Mouse (Mus musculus) gastrocnemius, postnatal 4 days (tissue): ENCODE data around the gene Glmp. TPM values are rescaled to one million over a fixed set of nuclear protein-coding genes. Genes with fewer than 3 reads are reported as not detected.
"Not testable (repeated sequence)": the region's sequence is repeated elsewhere in the genome, so short reads cannot be mapped to it uniquely, and the experiment has no call there.

Experiments
- DNase-seq, 2 experiments: peaks; one replicate each; pipeline ENCODE4 v3.0.0; 2021 to 2022; ENCODE audit warnings: low spot score in 2 of 2, mixed read lengths in 2 of 2
- total RNA-seq, 2 experiments: library from RNA; stranded (reverse); gene quantifications; 2 replicates each; pipeline ENCODE4 v1.2.3; 2021

Gene Glmp
- total RNA-seq, 2 experiments from 2014 or later = 64.8 to 76.3 TPM

GRCm38 (mm10) chr3:88375750-88376626 is 51.2 kb downstream of the Glmp start:
- DNase-seq = not testable (repeated sequence)

- not testable (repeated sequence) for DNase-seq
These were observed 51.8 kb downstream of the Glmp start for GRCm38 (mm10) chr3:88376644-88377043.

GRCm38 (mm10) chr3:88378599-88378998 is 53.8 kb downstream of the Glmp start, which contains the start of gene Bglap2:
Bglap2 (minus strand) TSS chr3:88378699.
- not testable (repeated sequence) for DNase-seq

Other genes starting within 250 kb of the Glmp start
- gene Ttc24, start 246.7 kb upstream of the Glmp start, total RNA-seq = not detected
- 10 to 100 TPM; 14.8 to 16.8 TPM for gene Iqgap3, start 243.1 kb upstream of the Glmp start, total RNA-seq
- gene Mef2d, start 182.7 kb upstream of the Glmp start, total RNA-seq = 100 to 1,000 TPM; 160 to 174 TPM
- under 1 TPM in 1 of 2 experiments, not detected in 1; 0.16 TPM for gene Rhbg, start 70.3 kb upstream of the Glmp start, total RNA-seq
- under 1 TPM; 0.26 to 0.59 TPM for gene Gm38392, start 37.8 kb upstream of the Glmp start, total RNA-seq
- 10 to 100 TPM; 10.9 to 12.5 TPM for gene Tsacc, start 28.0 kb upstream of the Glmp start, total RNA-seq
- 100 to 1,000 TPM; 231 to 248 TPM for gene Cct3, start 27.9 kb upstream of the Glmp start, total RNA-seq
- gene Tmem79, start 11.1 kb downstream of the Glmp start, total RNA-seq = 1 to 10 TPM; 2.2 to 2.3 TPM
- gene Smg5, start 11.2 kb downstream of the Glmp start, total RNA-seq = 10 to 100 TPM; 46.1 to 46.4 TPM
- gene Paqr6, start 39.6 kb downstream of the Glmp start, total RNA-seq = 1 to 10 TPM; 1.6 to 1.8 TPM
- gene Bglap3, start 47.7 kb downstream of the Glmp start, total RNA-seq = under 1 TPM in 1 of 2 experiments, not detected in 1; 0.27 TPM
- not detected for gene Bglap2, start 53.7 kb downstream of the Glmp start, total RNA-seq
- 1 to 10 TPM in 1 of 2 experiments, not detected in 1; 1.4 TPM for gene Bglap, start 59.4 kb downstream of the Glmp start, total RNA-seq
- gene Pmf1, start 85.3 kb downstream of the Glmp start, total RNA-seq = 10 to 100 TPM; 52.2 to 59.1 TPM
- gene Slc25a44, start 100.1 kb downstream of the Glmp start, total RNA-seq = 10 to 100 TPM; 12.1 to 13.3 TPM
- gene Sema4a, start 136.2 kb downstream of the Glmp start, total RNA-seq = 1 to 10 TPM; 3.0 to 4.4 TPM
- gene Lmna, start 184.9 kb downstream of the Glmp start, total RNA-seq = 100 to 1,000 TPM; 355 to 365 TPM
- gene Mex3a, start 207.4 kb downstream of the Glmp start, total RNA-seq = 10 to 100 TPM; 12.9 to 13.1 TPM
- under 1 TPM; 0.57 to 0.91 TPM for gene Rab25, start 223.3 kb downstream of the Glmp start, total RNA-seq
- 10 to 100 TPM; 78.5 to 81.4 TPM for gene Lamtor2, start 228.1 kb downstream of the Glmp start, total RNA-seq
- 10 to 100 TPM; 54.9 to 58.0 TPM for gene Ubqln4, start 228.7 kb downstream of the Glmp start, total RNA-seq